Mouse (Mus musculus) heart, embryonic 14.5 days (tissue): ENCODE measurements around the gene Rpl13. TPM values are rescaled to one million over a fixed set of nuclear protein-coding genes. Genes with fewer than 3 reads are reported as not detected.

ENCODE experiments used
- ATAC-seq: fragments of 200-750 bp; cut with Nextera tagmentation; 2 replicates; pipeline ENCODE4 v1.8.0; 2017; ENCODE audit warnings: low read depth, moderate TSS enrichment; ENCODE audit not compliant: insufficient number of reproducible peaks, insufficient read depth, low FRiP score
- H3K27ac ChIP-seq, 2 experiments: fragments of 200-500 bp in 1 of 2; fragments of 300-500 bp in 1 of 2; sonication (generic) in 1 of 2; replicated peaks in 1 of 2; 2 replicates each; pipeline ENCODE4 v1.5.1; 2012 to 2014; ENCODE audit warnings: low read depth in 2 of 2, low read length in 2 of 2, control low read depth in 1 of 2, mild to moderate bottlenecking in 1 of 2, mixed read lengths in 1 of 2; ENCODE audit not compliant: control insufficient read depth in 1 of 2, insufficient read depth in 1 of 2
- H3K27me3 ChIP-seq: fragments of 300-500 bp; sonication (generic); 2 replicates; pipeline ENCODE4 v1.6.1; 2014; ENCODE audit warnings: mild to moderate bottlenecking, low read length, control low read depth; ENCODE audit not compliant: control insufficient read depth, insufficient read depth
- H3K36me3 ChIP-seq: fragments of 300-500 bp; sonication (generic); 2 replicates; pipeline ENCODE4 v1.6.1; 2014; ENCODE audit warnings: mild to moderate bottlenecking, control low read depth, low read length, mixed read lengths; ENCODE audit not compliant: control insufficient read depth, insufficient read depth
- H3K4me1 ChIP-seq, 2 experiments: fragments of 200-500 bp in 1 of 2; fragments of 300-500 bp in 1 of 2; sonication (generic) in 1 of 2; 2 replicates each; pipeline ENCODE4 v1.6.1; 2012 to 2014; ENCODE audit warnings: low read length in 2 of 2, control low read depth in 1 of 2, mixed read lengths in 1 of 2; ENCODE audit not compliant: control insufficient read depth in 2 of 2, insufficient read depth in 2 of 2
- H3K4me2 ChIP-seq: fragments of 300-500 bp; sonication (generic); 2 replicates; pipeline ENCODE4 v1.6.1; 2014; ENCODE audit warnings: mild to moderate bottlenecking, low read length
- H3K4me3 ChIP-seq, 2 experiments: fragments of 200-500 bp in 1 of 2; fragments of 300-500 bp in 1 of 2; sonication (generic) in 1 of 2; 2 replicates each; pipeline ENCODE4 v1.5.1; 2012 to 2014; ENCODE audit warnings: low read length in 2 of 2, mild to moderate bottlenecking in 2 of 2, control low read depth in 1 of 2, low read depth in 1 of 2, moderate library complexity in 1 of 2; ENCODE audit not compliant: control insufficient read depth in 1 of 2, insufficient read depth in 1 of 2
- H3K9ac ChIP-seq: fragments of 300-500 bp; sonication (generic); 2 replicates; pipeline ENCODE4 v1.6.1; 2014; ENCODE audit warnings: mild to moderate bottlenecking, low read length
- H3K9me3 ChIP-seq: fragments of 300-500 bp; sonication (generic); 2 replicates; pipeline ENCODE4 v1.6.1; 2016; ENCODE audit warnings: low read length, control low read depth; ENCODE audit not compliant: control insufficient read depth
- WGBS: fragments of 180-500 bp; shearing (Covaris S2); extraction: QIAGEN DNeasy Blood & Tissue Kit; methylation state at CpG from one replicate; pipeline ENCODE4 v1.1.7; 2014; 5-methylcytosine and 5-hydroxymethylcytosine counted together
- polyA plus RNA-seq: library from polyadenylated mRNA; unstranded; fragments of >200 nt; fragmentation: Nextera tagmentation; extraction: Ambion mirVana; gene quantifications from 2 replicates; pipeline ENCODE4 v1.2.1, GENCODE M21; 2014

The Rpl13 gene
- polyA plus RNA-seq, 1 experiment from 2014 or later: 1,098 TPM

GRCm38 (mm10) chr8:123077213-123077612 lies 24.9 kb upstream of the Rpl13 start:
- ATAC-seq: no peak
- Histone ChIP-seq H3K4me2 (no peak overlapping the region), H3K9ac (no peak overlapping the region), H3K27me3 (no peaks in the 10 kb centered on the region), H3K9me3 (no peaks in the 10 kb centered on the region), H3K36me3 (peaks cover 97% of the 10 kb centered on the region), H3K4me1 (no peaks in the 10 kb centered on the region), H3K27ac (no peak overlapping the region), H3K4me3 (no peak overlapping the region)
- WGBS: 75% methylated on average over 6 of the region's 6 CpGs

- H3K4me1 ChIP-seq: no peaks in the 10 kb centered on the region
- no peak for ATAC-seq
- peaks cover 98% of the 10 kb centered on the region for H3K36me3 ChIP-seq
- H3K9ac ChIP-seq: no peak overlapping the region
- 81% methylated on average over 6 of the region's 6 CpGs for WGBS
- H3K9me3 ChIP-seq: no peaks in the 10 kb centered on the region
- no peak overlapping the region for H3K4me3 ChIP-seq
- no peak overlapping the region for H3K27ac ChIP-seq
- H3K27me3 ChIP-seq: no peaks in the 10 kb centered on the region
- no peak overlapping the region for H3K4me2 ChIP-seq
Measured at GRCm38 (mm10) chr8:123082993-123083392, 19.2 kb upstream of the Rpl13 start.

GRCm38 (mm10) chr8:123083610-123084009 lies 18.5 kb upstream of the Rpl13 start:
- Histone ChIP-seq H3K36me3 (peaks cover 98% of the 10 kb centered on the region), H3K9me3 (no peaks in the 10 kb centered on the region), H3K27ac (no peak overlapping the region), H3K4me1 (no peaks in the 10 kb centered on the region), H3K4me3 (no peak overlapping the region), H3K4me2 (no peak overlapping the region), H3K9ac (no peak overlapping the region), H3K27me3 (no peaks in the 10 kb centered on the region)
- 92% methylated on average over 12 of the region's 12 CpGs for WGBS
- no peak for ATAC-seq

- Histone ChIP-seq H3K4me2 (no peak overlapping the region), H3K9me3 (no peaks in the 10 kb centered on the region), H3K4me1 (no peaks in the 10 kb centered on the region), H3K27me3 (no peaks in the 10 kb centered on the region), H3K4me3 (no peak overlapping the region), H3K9ac (no peak overlapping the region), H3K27ac (no peak overlapping the region), H3K36me3 (peaks cover 99% of the 10 kb centered on the region)
- WGBS: 73% methylated on average over 9 of the region's 9 CpGs
- no peak for ATAC-seq
Measured at GRCm38 (mm10) chr8:123087289-123087688, 14.9 kb upstream of the Rpl13 start.

- Histone ChIP-seq H3K9me3 (no peaks in the 10 kb centered on the region), H3K27ac (no peak overlapping the region), H3K4me3 (no peak overlapping the region), H3K4me1 (peaks cover 0 to 4% of the 10 kb centered on the region in 2 experiments; a peak in 1 of 4 replicates), H3K36me3 (peaks cover 54% of the 10 kb centered on the region), H3K4me2 (no peak overlapping the region), H3K27me3 (no peaks in the 10 kb centered on the region), H3K9ac (no peak overlapping the region)
- 85% methylated on average over 11 of the region's 11 CpGs for WGBS
- no peak for ATAC-seq
Measured at GRCm38 (mm10) chr8:123097216-123097615, 4.9 kb upstream of the Rpl13 start.

- Histone ChIP-seq H3K36me3 (peaks cover 48% of the 10 kb centered on the region), H3K4me3 (no peak overlapping the region), H3K9ac (no peak overlapping the region), H3K27me3 (no peaks in the 10 kb centered on the region), H3K27ac (no peak overlapping the region), H3K9me3 (no peaks in the 10 kb centered on the region), H3K4me1 (peaks cover 0 to 4% of the 10 kb centered on the region in 2 experiments; a peak in 1 of 4 replicates), H3K4me2 (no peak overlapping the region)
- 82% methylated on average over 11 of the region's 12 CpGs for WGBS
- ATAC-seq: no peak
Measured at GRCm38 (mm10) chr8:123097786-123098584, 4.2 kb upstream of the Rpl13 start.

- Histone ChIP-seq H3K9ac (no peak overlapping the region), H3K9me3 (no peaks in the 10 kb centered on the region), H3K4me2 (no peak overlapping the region), H3K27me3 (no peaks in the 10 kb centered on the region), H3K36me3 (peaks cover 47% of the 10 kb centered on the region), H3K27ac (no peak overlapping the region), H3K4me3 (no peak overlapping the region), H3K4me1 (peaks cover 5 to 13% of the 10 kb centered on the region in 2 experiments)
- 50% methylated on average over 8 of the region's 8 CpGs for WGBS
- no peak for ATAC-seq
Measured at GRCm38 (mm10) chr8:123100288-123100687, 1.9 kb upstream of the Rpl13 start.

GRCm38 (mm10) chr8:123101244-123101643 lies 906 bp upstream of the Rpl13 start:
- peak overlapping the region; percentile 91 for H3K4me2 ChIP-seq
- H3K36me3 ChIP-seq: peaks cover 47% of the 10 kb centered on the region
- no peak overlapping the region for H3K4me3 ChIP-seq
- no peaks in the 10 kb centered on the region for H3K9me3 ChIP-seq
- H3K27me3 ChIP-seq: no peaks in the 10 kb centered on the region
- no peak for ATAC-seq
- no peak overlapping the region for H3K27ac ChIP-seq
- 75% methylated on average over 4 of the region's 4 CpGs for WGBS
- H3K9ac ChIP-seq: no peak overlapping the region; the same call in 1 of the 2 replicates
- peaks cover 5 to 13% of the 10 kb centered on the region in 2 experiments for H3K4me1 ChIP-seq
